Mouse (Mus musculus): ENCODE measurements around the gene Prtg. TPM values are rescaled to one million over a fixed set of nuclear protein-coding genes. Genes with fewer than 3 reads are reported as not detected.
A peak's percentile ranks its signal among the peaks of the same experiment; 100 is the strongest.

Gene Prtg
- polyA plus RNA-seq, 1 experiment from 2014 or later: 0.09 TPM

DNA sequence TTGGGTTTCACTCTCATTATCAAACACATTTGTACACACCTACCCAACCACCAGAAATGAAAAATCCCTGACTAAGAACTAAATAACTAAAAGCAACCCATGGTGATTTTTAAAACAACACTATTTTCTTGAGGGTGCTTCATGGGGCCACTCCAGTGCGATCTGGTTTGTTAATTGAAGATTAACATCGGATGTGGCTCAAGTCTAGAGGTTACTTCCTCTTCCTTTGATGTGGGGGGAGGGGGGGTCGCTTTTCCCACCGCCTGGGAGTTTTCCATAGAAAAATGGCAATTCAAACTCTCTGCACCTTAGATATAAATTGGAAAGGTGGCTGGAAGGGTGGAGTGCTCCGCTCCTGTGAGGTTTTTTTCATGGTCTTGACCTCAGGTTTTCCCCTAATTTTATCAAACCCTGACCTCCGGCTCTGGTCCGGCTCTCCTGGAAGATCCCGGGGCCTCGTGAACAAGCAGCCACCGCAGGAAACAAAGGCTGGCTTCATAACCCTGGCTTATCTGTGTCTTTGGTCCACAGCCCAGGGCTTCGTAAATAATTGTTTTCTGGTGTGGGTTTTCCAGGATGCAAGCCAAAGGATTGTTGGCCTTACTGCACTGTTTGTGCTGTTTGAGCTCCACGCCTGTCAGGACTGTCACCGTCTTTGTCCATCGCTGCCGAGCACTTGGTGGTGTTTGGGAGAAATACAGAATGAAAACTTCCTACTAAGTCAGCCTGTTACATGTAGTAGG is 74.5 kb downstream of the Prtg start:
- H3K9me3 ChIP-seq (ENCODE audit: low read length): no peaks in the 10 kb centered on the region
- H3K4me1 ChIP-seq (ENCODE audit: insufficient read depth): peaks cover 10% of the 10 kb centered on the region
- ATAC-seq (peak; percentile 84), DNase-seq (peak; percentile 56)
- no peaks in the 10 kb centered on the region for H3K36me3 ChIP-seq (replicated peaks; ENCODE audit: insufficient read depth, low read length)
- H3K9ac ChIP-seq (replicated peaks): no peak overlapping the region
- no peak overlapping the region for H3K4me3 ChIP-seq (ENCODE audit: low read depth, low read length)
- H3K4me2 ChIP-seq (ENCODE audit: low read depth, low read length): peak overlapping the region; percentile 36; the same call in 1 of the 2 replicates
- TF ChIP-seq CTCF (IDR thresholded peaks at IDR 0.05; ENCODE audit: low read depth): no peak
- TF ChIP-seq EP300 (IDR thresholded peaks at IDR 0.05; ENCODE audit: low read depth): no peak; the same call in 1 of the 2 replicates
- peak overlapping the region; percentile 44 for H3K27ac ChIP-seq (ENCODE audit: low read depth)
- H3K27me3 ChIP-seq (ENCODE audit: insufficient read depth, low read length): no peaks in the 10 kb centered on the region
- WGBS (ENCODE audit: insufficient replicate concordance): 16% methylated on average over 15 of the region's 15 CpGs

DNA sequence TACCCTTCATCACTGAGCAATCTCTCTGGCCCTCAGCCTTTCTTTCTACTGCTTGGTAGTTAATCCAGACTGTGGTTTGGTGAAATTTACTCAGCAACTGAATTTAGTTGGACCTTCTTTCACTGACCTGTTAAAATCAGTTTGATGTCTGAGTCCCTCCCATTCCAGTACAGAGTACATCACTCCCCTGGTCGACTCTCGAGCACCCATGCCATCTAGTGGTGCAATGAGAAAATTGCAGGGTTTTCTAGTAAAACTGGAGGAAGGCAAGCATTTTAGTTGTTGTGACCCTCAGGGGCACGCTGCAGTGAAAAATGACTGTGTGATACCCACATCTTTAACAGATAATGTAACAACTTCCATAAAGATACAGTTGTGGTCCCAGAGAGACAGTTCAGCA is 77.3 kb downstream of the Prtg start:
- DNase-seq (peak; percentile 33), ATAC-seq (peak; percentile 63)
- WGBS (ENCODE audit: insufficient replicate concordance): 12% methylated on average over 3 of the region's 3 CpGs
- no peak overlapping the region for H3K27ac ChIP-seq (ENCODE audit: low read depth)
- no peak overlapping the region for H3K4me3 ChIP-seq (ENCODE audit: low read depth, low read length)
- peaks cover 10% of the 10 kb centered on the region for H3K4me1 ChIP-seq (ENCODE audit: insufficient read depth)
- H3K36me3 ChIP-seq (replicated peaks; ENCODE audit: insufficient read depth, low read length): no peaks in the 10 kb centered on the region
- no peak overlapping the region for H3K9ac ChIP-seq (replicated peaks)
- H3K4me2 ChIP-seq (ENCODE audit: low read depth, low read length): no peak overlapping the region
- H3K9me3 ChIP-seq (ENCODE audit: low read length): no peaks in the 10 kb centered on the region
- H3K27me3 ChIP-seq (ENCODE audit: insufficient read depth, low read length): no peaks in the 10 kb centered on the region
- TF ChIP-seq CTCF (IDR thresholded peaks at IDR 0.05; ENCODE audit: low read depth): peak; percentile 87
- TF ChIP-seq EP300 (IDR thresholded peaks at IDR 0.05; ENCODE audit: low read depth): no peak

DNA sequence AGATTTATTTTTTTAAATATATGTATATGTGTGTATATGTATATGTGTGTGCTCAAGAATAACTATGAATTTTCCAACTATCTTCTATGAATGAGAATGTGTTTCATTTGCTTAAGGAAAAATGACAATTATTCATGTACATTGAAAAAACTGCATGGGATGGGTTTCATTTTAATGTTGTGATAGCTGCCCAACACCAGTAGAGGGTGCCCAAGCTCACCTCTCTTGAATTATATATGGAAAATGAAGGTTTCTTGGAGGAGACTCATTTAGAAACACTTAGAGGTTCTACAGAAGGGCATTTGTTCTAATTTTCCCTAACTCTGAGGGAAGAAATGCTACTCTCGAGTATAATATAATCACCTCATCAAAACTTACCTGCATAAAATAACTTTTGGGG is 83.1 kb downstream of the Prtg start:
- no peak overlapping the region for H3K4me2 ChIP-seq (ENCODE audit: low read depth, low read length)
- H3K36me3 ChIP-seq (replicated peaks; ENCODE audit: insufficient read depth, low read length): no peaks in the 10 kb centered on the region
- WGBS (ENCODE audit: insufficient replicate concordance): 65% methylated on average over 1 of the region's 1 CpGs
- ATAC-seq (no peak), DNase-seq (no peak)
- no peaks in the 10 kb centered on the region for H3K4me1 ChIP-seq (ENCODE audit: insufficient read depth)
- no peak overlapping the region for H3K9ac ChIP-seq (replicated peaks)
- no peaks in the 10 kb centered on the region for H3K9me3 ChIP-seq (ENCODE audit: low read length)
- H3K4me3 ChIP-seq (ENCODE audit: low read depth, low read length): no peak overlapping the region
- H3K27me3 ChIP-seq (ENCODE audit: insufficient read depth, low read length): no peaks in the 10 kb centered on the region
- no peak for TF ChIP-seq EP300 (IDR thresholded peaks at IDR 0.05; ENCODE audit: low read depth)
- peak; percentile 56 for TF ChIP-seq CTCF (IDR thresholded peaks at IDR 0.05; ENCODE audit: low read depth)
- H3K27ac ChIP-seq (ENCODE audit: low read depth): no peak overlapping the region

DNA sequence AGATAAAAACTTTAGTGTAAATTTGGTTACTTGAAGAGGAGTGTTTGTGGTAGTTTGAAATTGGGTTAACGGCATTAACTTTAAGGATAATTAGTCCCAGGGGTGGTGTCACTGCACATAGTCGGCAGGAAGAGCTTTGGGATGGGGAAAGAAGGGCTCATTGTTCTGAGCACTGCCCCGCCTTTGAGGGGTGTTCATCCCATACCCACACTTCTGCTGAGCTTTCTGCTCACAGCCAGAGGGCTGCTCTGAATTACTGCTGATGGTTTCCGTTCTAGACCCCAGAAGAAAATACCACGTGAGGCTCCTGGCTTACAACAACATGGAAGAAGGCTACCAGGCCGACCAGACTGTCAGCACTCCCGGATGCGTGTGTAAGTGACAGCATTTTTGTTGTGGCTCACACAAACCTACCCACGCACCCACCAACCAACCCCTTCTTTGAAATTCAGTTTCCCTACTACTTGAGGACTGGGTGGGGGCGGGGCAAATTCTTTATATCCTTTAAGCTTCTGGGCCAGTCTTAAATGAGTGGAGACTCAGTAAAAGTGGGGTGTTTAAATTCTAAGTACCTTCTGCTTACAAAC is 83.9 kb downstream of the Prtg start:
- DNase-seq (no peak), ATAC-seq (no peak)
- WGBS (ENCODE audit: insufficient replicate concordance): 80% methylated on average over 10 of the region's 10 CpGs
- no peak overlapping the region for H3K4me2 ChIP-seq (ENCODE audit: low read depth, low read length)
- TF ChIP-seq CTCF (IDR thresholded peaks at IDR 0.05; ENCODE audit: low read depth) (no peak), EP300 (IDR thresholded peaks at IDR 0.05; ENCODE audit: low read depth) (no peak)
- no peaks in the 10 kb centered on the region for H3K27me3 ChIP-seq (ENCODE audit: insufficient read depth, low read length)
- H3K4me1 ChIP-seq (ENCODE audit: insufficient read depth): no peaks in the 10 kb centered on the region
- H3K27ac ChIP-seq (ENCODE audit: low read depth): no peak overlapping the region
- H3K9me3 ChIP-seq (ENCODE audit: low read length): no peaks in the 10 kb centered on the region
- H3K4me3 ChIP-seq (ENCODE audit: low read depth, low read length): no peak overlapping the region
- no peaks in the 10 kb centered on the region for H3K36me3 ChIP-seq (replicated peaks; ENCODE audit: insufficient read depth, low read length)
- no peak overlapping the region for H3K9ac ChIP-seq (replicated peaks)

DNA sequence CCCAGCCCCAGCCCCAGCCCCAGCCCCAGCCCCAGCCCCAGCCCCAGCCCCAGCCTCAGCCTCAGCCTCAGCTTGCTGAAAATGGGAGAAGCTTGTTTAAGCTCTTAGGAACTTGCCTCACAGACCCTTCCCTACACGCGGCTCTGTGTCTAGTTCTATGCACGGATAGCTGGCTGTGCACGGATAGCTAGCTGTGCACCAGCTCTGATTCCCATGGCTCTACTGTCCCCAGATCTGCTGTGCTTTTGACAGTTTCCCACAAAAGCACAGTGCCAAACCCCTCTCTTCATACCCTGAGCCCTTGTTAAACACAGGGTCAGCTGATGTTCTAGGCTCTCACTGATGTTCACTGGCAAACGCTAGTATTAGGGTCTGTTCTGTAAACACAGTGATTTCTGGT is 86.1 kb downstream of the Prtg start:
- TF ChIP-seq CTCF (IDR thresholded peaks at IDR 0.05; ENCODE audit: low read depth) (no peak), EP300 (IDR thresholded peaks at IDR 0.05; ENCODE audit: low read depth) (no peak)
- no peak for ATAC-seq
- Histone ChIP-seq H3K27ac (ENCODE audit: low read depth) (no peak overlapping the region), H3K4me1 (ENCODE audit: insufficient read depth) (no peaks in the 10 kb centered on the region), H3K36me3 (replicated peaks; ENCODE audit: insufficient read depth, low read length) (no peaks in the 10 kb centered on the region), H3K27me3 (ENCODE audit: insufficient read depth, low read length) (no peaks in the 10 kb centered on the region), H3K9me3 (ENCODE audit: low read length) (no peaks in the 10 kb centered on the region), H3K4me3 (ENCODE audit: low read depth, low read length) (no peak overlapping the region), H3K9ac (replicated peaks) (no peak overlapping the region), H3K4me2 (ENCODE audit: low read depth, low read length) (no peak overlapping the region)
- no peak for DNase-seq
- WGBS (ENCODE audit: insufficient replicate concordance): 83% methylated on average over 5 of the region's 5 CpGs

DNA sequence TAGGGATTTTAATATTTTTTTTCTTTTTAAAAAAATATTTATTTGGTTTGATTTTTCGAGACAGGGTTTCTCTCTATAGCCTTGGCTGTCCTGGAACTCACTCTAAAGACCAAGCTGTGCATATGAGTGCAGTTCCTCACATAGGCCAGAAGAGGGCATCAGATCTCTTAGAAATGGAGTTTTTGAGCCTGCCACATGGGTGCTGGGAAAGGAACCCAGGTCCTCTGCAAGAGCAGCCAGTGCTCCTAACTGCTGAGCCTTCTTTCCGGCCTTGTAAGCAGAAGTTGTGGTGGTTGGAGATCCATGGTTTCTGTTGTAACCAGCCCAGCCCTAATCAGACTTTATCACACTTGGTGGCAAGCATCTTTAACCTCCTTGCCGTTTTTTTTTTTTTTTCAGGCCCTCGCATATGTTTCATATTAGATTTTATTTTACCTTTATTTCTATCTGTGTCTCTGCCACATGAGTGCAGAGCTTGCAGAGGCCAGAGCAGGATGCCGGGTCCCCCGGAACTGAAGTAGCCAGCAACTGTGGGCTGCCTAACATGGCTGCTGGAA is 88.2 kb downstream of the Prtg start:
- Histone ChIP-seq H3K27me3 (ENCODE audit: insufficient read depth, low read length) (no peaks in the 10 kb centered on the region), H3K36me3 (replicated peaks; ENCODE audit: insufficient read depth, low read length) (no peaks in the 10 kb centered on the region), H3K4me3 (ENCODE audit: low read depth, low read length) (no peak overlapping the region), H3K9ac (replicated peaks) (no peak overlapping the region), H3K4me2 (ENCODE audit: low read depth, low read length) (no peak overlapping the region), H3K4me1 (ENCODE audit: insufficient read depth) (no peaks in the 10 kb centered on the region), H3K9me3 (ENCODE audit: low read length) (no peaks in the 10 kb centered on the region), H3K27ac (ENCODE audit: low read depth) (no peak overlapping the region)
- WGBS (ENCODE audit: insufficient replicate concordance): 80% methylated on average over 6 of the region's 6 CpGs
- ATAC-seq: no peak
- TF ChIP-seq EP300 (IDR thresholded peaks at IDR 0.05; ENCODE audit: low read depth) (no peak), CTCF (IDR thresholded peaks at IDR 0.05; ENCODE audit: low read depth) (peak; percentile 38)
- DNase-seq: no peak
